Mouse (Mus musculus): Measurements from ENCODE around the gene Hspd1. TPM values are rescaled to one million over a fixed set of nuclear protein-coding genes. Genes with fewer than 3 reads are reported as not detected.
"Not testable (repeated sequence)": the region's sequence is repeated elsewhere in the genome, so short reads cannot be mapped to it uniquely, and the experiment has no call there.

Gene Hspd1
- total and polyA plus RNA-seq, 3 experiments = 306 to 885 (median 775) TPM

DNA sequence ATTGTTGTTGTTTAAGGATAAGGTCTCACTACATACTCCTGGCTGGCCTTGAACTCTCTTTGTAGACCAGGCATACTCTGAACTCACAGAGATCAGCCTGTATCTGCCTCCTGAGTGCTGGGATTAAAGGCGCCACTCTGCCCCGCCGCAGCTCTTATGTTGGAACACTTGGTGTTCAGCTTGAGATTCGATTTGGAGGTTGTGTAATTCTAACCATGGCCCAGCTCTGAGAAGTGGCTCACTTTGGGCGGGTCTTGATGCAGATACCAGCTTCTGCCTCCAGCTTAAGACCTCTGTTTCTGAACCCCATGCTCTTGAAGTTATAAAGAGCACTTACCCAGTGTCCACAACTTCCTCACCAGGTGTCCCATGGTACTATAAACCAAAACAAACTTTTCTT is 41.7 kb upstream of the Hspd1 start:
- Histone ChIP-seq H3K9me3 (replicated peaks; ENCODE audit: insufficient read depth, low read length) (no peaks in the 10 kb centered on the region), H3K4me1 (ENCODE audit: control insufficient read depth in 1 of 2, insufficient read depth in 2 of 2, low read length in 2 of 2) (peaks cover 0 to 16% of the 10 kb centered on the region in 2 experiments; a peak in 3 of 4 replicates), H3K27ac (ENCODE audit: control insufficient read depth, low read depth, low read length) (peak overlapping the region; percentile 94), H3K36me3 (ENCODE audit: control insufficient read depth in 1 of 2, insufficient read depth in 2 of 2, low read length in 2 of 2) (peaks cover 0 to 26% of the 10 kb centered on the region in 2 experiments; a peak in 3 of 4 replicates), H3K79me2 (ENCODE audit: control insufficient read depth, insufficient read depth, low read length, poor library complexity) (peaks cover 30% of the 10 kb centered on the region), H3K27me3 (ENCODE audit: control insufficient read depth in 1 of 2, insufficient read depth in 2 of 2, low read length in 2 of 2) (no peaks in the 10 kb centered on the region), H3K4me3 (ENCODE audit: control insufficient read depth in 1 of 2, insufficient read depth in 1 of 2, low read depth in 2 of 2, low read length in 2 of 2) (no peak overlapping the region), H3K9ac (ENCODE audit: control insufficient read depth, low read depth, low read length, poor library complexity, severe bottlenecking) (peak overlapping the region; percentile 76)
- peak; percentile 63 for DNase-seq (ENCODE audit: low read depth, low spot score)
- TF ChIP-seq MYC (IDR thresholded peaks at IDR 0.05; ENCODE audit: low read depth, low read length) (no peak), GATA1 (IDR thresholded peaks at IDR 0.05; ENCODE audit: low read depth, low read length) (no peak), MYB (IDR thresholded peaks at IDR 0.05; ENCODE audit: low read depth, low read length) (no peak), KAT2A (conservative IDR thresholded peaks at IDR 0.05; ENCODE audit: low read depth, low read length) (no peak), TBP (IDR thresholded peaks at IDR 0.05; ENCODE audit: low read depth, low read length) (no peak), USF2 (IDR thresholded peaks at IDR 0.05; ENCODE audit: borderline replicate concordance in 1 of 2, insufficient read depth in 1 of 2, low read depth in 1 of 2, low read length in 2 of 2) (no peak), POLR2AphosphoS5 (IDR thresholded peaks at IDR 0.05; ENCODE audit: borderline replicate concordance, low read depth, low read length) (no peak), SMC3 (IDR thresholded peaks at IDR 0.05; ENCODE audit: low read depth, low read length) (no peak), BHLHE40 (IDR thresholded peaks at IDR 0.05; ENCODE audit: borderline replicate concordance, low read depth, low read length) (no peak), RAD21 (IDR thresholded peaks at IDR 0.05; ENCODE audit: low read depth, low read length) (no peak), MXI1 (IDR thresholded peaks at IDR 0.05; ENCODE audit: low read depth, low read length) (no peak), CHD2 (IDR thresholded peaks at IDR 0.05; ENCODE audit: low read length) (no peak), GABPA (IDR thresholded peaks at IDR 0.05; ENCODE audit: low read depth, low read length) (no peak), MAX (IDR thresholded peaks at IDR 0.05; ENCODE audit: low read length) (no peak), MAZ (IDR thresholded peaks at IDR 0.05; ENCODE audit: low read depth, low read length) (no peak)

DNA sequence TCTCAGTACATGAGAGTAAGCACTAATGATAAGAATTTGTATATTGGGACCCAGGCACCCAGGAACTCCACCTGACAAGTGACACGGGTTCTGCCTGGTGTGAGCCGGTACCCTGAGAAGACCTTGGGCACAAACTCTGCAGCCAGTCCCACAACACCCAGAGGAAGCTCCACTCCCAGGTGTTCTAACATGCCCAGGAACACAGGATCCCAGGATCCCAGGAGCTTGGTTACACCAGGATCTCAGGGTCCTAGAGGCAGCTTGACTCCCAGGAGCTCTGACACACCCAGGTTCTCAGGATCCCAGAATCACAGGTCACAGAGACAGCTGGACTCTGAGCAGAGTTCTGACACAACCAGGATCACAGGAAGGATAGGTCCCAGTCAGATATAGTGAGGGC is 36.1 kb upstream of the Hspd1 start:
- H3K27ac ChIP-seq (ENCODE audit: control insufficient read depth, low read depth, low read length); H3K27me3 ChIP-seq (ENCODE audit: control insufficient read depth in 1 of 2, insufficient read depth in 2 of 2, low read length in 2 of 2); H3K4me3 ChIP-seq (ENCODE audit: control insufficient read depth in 1 of 2, insufficient read depth in 1 of 2, low read depth in 2 of 2, low read length in 2 of 2); H3K79me2 ChIP-seq (ENCODE audit: control insufficient read depth, insufficient read depth, low read length, poor library complexity); H3K9me3 ChIP-seq (replicated peaks; ENCODE audit: insufficient read depth, low read length); DNase-seq (ENCODE audit: low read depth, low spot score); H3K36me3 ChIP-seq (ENCODE audit: control insufficient read depth in 1 of 2, insufficient read depth in 2 of 2, low read length in 2 of 2); H3K9ac ChIP-seq (ENCODE audit: control insufficient read depth, low read depth, low read length, poor library complexity, severe bottlenecking); H3K4me1 ChIP-seq (ENCODE audit: control insufficient read depth in 1 of 2, insufficient read depth in 2 of 2, low read length in 2 of 2): not testable (repeated sequence)

- Histone ChIP-seq H3K27ac (ENCODE audit: control insufficient read depth, low read depth, low read length) (no peak overlapping the region), H3K4me3 (ENCODE audit: control insufficient read depth in 1 of 2, insufficient read depth in 1 of 2, low read depth in 2 of 2, low read length in 2 of 2) (no peak overlapping the region)
- no peak for TF ChIP-seq MXI1 (IDR thresholded peaks at IDR 0.05; ENCODE audit: low read depth, low read length)
- TF ChIP-seq MYC (IDR thresholded peaks at IDR 0.05; ENCODE audit: low read depth, low read length) = no peak
- no peak for TF ChIP-seq ELF1 (IDR thresholded peaks at IDR 0.05; ENCODE audit: low read depth, low read length)
- TF ChIP-seq TBP (IDR thresholded peaks at IDR 0.05; ENCODE audit: low read depth, low read length) = no peak
- no peak for TF ChIP-seq USF1 (IDR thresholded peaks at IDR 0.05; ENCODE audit: low read depth, low read length)
- no peak for TF ChIP-seq MYB (IDR thresholded peaks at IDR 0.05; ENCODE audit: low read depth, low read length)
- no peak for TF ChIP-seq SIN3A (IDR thresholded peaks at IDR 0.05; ENCODE audit: low read length)
- TF ChIP-seq GATA1 (IDR thresholded peaks at IDR 0.05; ENCODE audit: low read depth, low read length) = no peak
- no peak for TF ChIP-seq JUND (IDR thresholded peaks at IDR 0.05; ENCODE audit: low read depth, low read length)
- no peak for TF ChIP-seq ZNF384 (IDR thresholded peaks at IDR 0.05; ENCODE audit: low read depth, low read length)
Measured at GRCm38 (mm10) chr1:55123561-55123960, 35.5 kb upstream of the Hspd1 start.

More at GRCm38 (mm10) chr1:55123561-55123960, 35.5 kb upstream of the Hspd1 start:
- Histone ChIP-seq H3K9me3 (replicated peaks; ENCODE audit: insufficient read depth, low read length) (no peaks in the 10 kb centered on the region), H3K9ac (ENCODE audit: control insufficient read depth, low read depth, low read length, poor library complexity, severe bottlenecking) (no peak overlapping the region), H3K4me1 (ENCODE audit: control insufficient read depth in 1 of 2, insufficient read depth in 2 of 2, low read length in 2 of 2) (no peaks in the 10 kb centered on the region), H3K79me2 (ENCODE audit: control insufficient read depth, insufficient read depth, low read length, poor library complexity) (no peaks in the 10 kb centered on the region), H3K36me3 (ENCODE audit: control insufficient read depth in 1 of 2, insufficient read depth in 2 of 2, low read length in 2 of 2) (no peaks in the 10 kb centered on the region), H3K27me3 (ENCODE audit: control insufficient read depth in 1 of 2, insufficient read depth in 2 of 2, low read length in 2 of 2) (no peaks in the 10 kb centered on the region)
- DNase-seq (ENCODE audit: low read depth, low spot score) = no peak

Measured in MEL (cell line).